Mouse (Mus musculus) forebrain, embryonic 14.5 days (tissue): Measurements from ENCODE around the gene Dok4. TPM values are rescaled to one million over a fixed set of nuclear protein-coding genes. Genes with fewer than 3 reads are reported as not detected.
"Not testable (repeated sequence)": the region's sequence is repeated elsewhere in the genome, so short reads cannot be mapped to it uniquely, and the experiment has no call there.

Source experiments
- ATAC-seq: fragments of 200-750 bp; cut with Nextera tagmentation; 2 replicates; pipeline ENCODE4 v1.8.0; 2017; ENCODE audit warnings: mild to moderate bottlenecking, moderate library complexity
- DNase-seq: peaks from one replicate; pipeline ENCODE4 v3.0.0-alpha.2; 2015; ENCODE audit warnings: low spot score
- H3K27ac ChIP-seq: fragments of 300-500 bp; sonication (generic); 2 replicates; pipeline ENCODE4 v1.5.1; 2014; ENCODE audit warnings: low read depth, mild to moderate bottlenecking, control low read depth, low read length, moderate library complexity
- H3K27me3 ChIP-seq: fragments of 300-500 bp; sonication (generic); replicated peaks from 2 replicates; pipeline ENCODE4 v1.6.1; 2014; ENCODE audit warnings: low read length, control low read depth, mixed read lengths; ENCODE audit not compliant: control insufficient read depth, insufficient read depth
- H3K36me3 ChIP-seq: fragments of 300-500 bp; sonication (generic); 2 replicates; pipeline ENCODE4 v1.6.1; 2014; ENCODE audit warnings: low read length, control low read depth; ENCODE audit not compliant: control insufficient read depth, insufficient read depth
- H3K4me1 ChIP-seq: fragments of 300-500 bp; sonication (generic); 2 replicates; pipeline ENCODE4 v1.6.1; 2014; ENCODE audit warnings: antibody characterized with exemption, low read length, control low read depth; ENCODE audit not compliant: control insufficient read depth, insufficient read depth
- H3K4me2 ChIP-seq: fragments of 300-500 bp; sonication (generic); 2 replicates; pipeline ENCODE4 v1.6.1; 2014; ENCODE audit warnings: mild to moderate bottlenecking, control low read depth, low read length
- H3K4me3 ChIP-seq: fragments of 300-500 bp; sonication (generic); 2 replicates; pipeline ENCODE4 v1.5.1; 2014; ENCODE audit warnings: low read depth, low read length, control low read depth
- H3K9ac ChIP-seq: fragments of 300-500 bp; sonication (generic); 2 replicates; pipeline ENCODE4 v1.6.1; 2014; ENCODE audit warnings: mild to moderate bottlenecking, low read length, control low read depth, moderate library complexity
- H3K9me3 ChIP-seq: fragments of 300-500 bp; sonication (generic); replicated peaks from 2 replicates; pipeline ENCODE4 v1.6.1; 2016; ENCODE audit warnings: low read length, control low read depth, mixed read lengths; ENCODE audit not compliant: control insufficient read depth
- WGBS: fragments of 180-500 bp; shearing (Covaris S2); extraction: QIAGEN DNeasy Blood & Tissue Kit; methylation state at CpG from one replicate; pipeline ENCODE4 v1.1.7; 2014; 5-methylcytosine and 5-hydroxymethylcytosine counted together
- polyA plus RNA-seq: library from polyadenylated mRNA; unstranded; fragments of >200 nt; fragmentation: Nextera tagmentation; extraction: Ambion mirVana; gene quantifications from 2 replicates; pipeline ENCODE4 v1.2.1, GENCODE M21; 2014

The Dok4 gene
- polyA plus RNA-seq, 1 experiment from 2014 or later = 42.6 TPM

- ATAC-seq (no peak), DNase-seq (no peak)
- no peaks in the 10 kb centered on the region for H3K27me3 ChIP-seq
- H3K9ac ChIP-seq = no peak overlapping the region
- no peak overlapping the region for H3K27ac ChIP-seq
- no peak overlapping the region for H3K4me2 ChIP-seq
- H3K36me3 ChIP-seq = peaks cover 22% of the 10 kb centered on the region
- peaks cover 9% of the 10 kb centered on the region for H3K4me1 ChIP-seq
- H3K4me3 ChIP-seq = no peak overlapping the region
- 47% methylated on average over 2 of the region's 2 CpGs for WGBS
- H3K9me3 ChIP-seq = no peaks in the 10 kb centered on the region
Observed at GRCm38 (mm10) chr8:94841183-94841582, 34.9 kb downstream of the Dok4 start.

- under 1% methylated on average over 24 of the region's 24 CpGs for WGBS
- H3K9me3 ChIP-seq = no peaks in the 10 kb centered on the region
- peak overlapping the region; percentile 87 for H3K4me3 ChIP-seq
- H3K4me1 ChIP-seq = peaks cover 9% of the 10 kb centered on the region
- DNase-seq (peak; percentile 63), ATAC-seq (peak; percentile 54)
- H3K4me2 ChIP-seq = peak overlapping the region; percentile 81
- peak overlapping the region; percentile 72 for H3K27ac ChIP-seq
- no peaks in the 10 kb centered on the region for H3K27me3 ChIP-seq
- H3K9ac ChIP-seq = peak overlapping the region; percentile 92
- H3K36me3 ChIP-seq = peaks cover under 1% of the 10 kb centered on the region; the same call in 1 of the 2 replicates
Observed at GRCm38 (mm10) chr8:94838600-94838999, 37.5 kb downstream of the Dok4 start.

- DNase-seq (peak; percentile 98), ATAC-seq (peak; percentile 99)
- Histone ChIP-seq H3K9me3 (no peaks in the 10 kb centered on the region), H3K27ac (peak within 1 kb of the TSS; percentile 72), H3K4me2 (peak within 1 kb of the TSS; percentile 81), H3K4me3 (peak within 1 kb of the TSS; percentile 87), H3K9ac (peak within 1 kb of the TSS; percentile 92), H3K27me3 (no peaks in the 10 kb centered on the region), H3K36me3 (no peaks in the 10 kb centered on the region), H3K4me1 (peaks cover 9% of the 10 kb centered on the region)
- under 1% methylated on average over 82 of the region's 82 CpGs for WGBS
Observed at GRCm38 (mm10) chr8:94837662-94838574, 38.2 kb downstream of the Dok4 start, which contains the start of the genes Coq9 and Ciapin1. TSS of gene Coq9 (plus strand) at chr8:94838321. TSS of gene Ciapin1 (minus strand) at chr8:94838358.

- peaks cover 9% of the 10 kb centered on the region for H3K4me1 ChIP-seq
- 0 out of 2 replicates have a peak overlapping the region, but pooled peaks have one; percentile 87 for H3K4me3 ChIP-seq
- H3K4me2 ChIP-seq = peak overlapping the region; percentile 81
- ATAC-seq (no peak), DNase-seq (no peak)
- H3K27ac ChIP-seq = no peak overlapping the region
- WGBS = 85% methylated on average over 11 of the region's 11 CpGs
- peak overlapping the region; percentile 92; the same call in 1 of the 2 replicates for H3K9ac ChIP-seq
- no peaks in the 10 kb centered on the region for H3K27me3 ChIP-seq
- H3K9me3 ChIP-seq = no peaks in the 10 kb centered on the region
- H3K36me3 ChIP-seq = peaks cover 7% of the 10 kb centered on the region
Observed at GRCm38 (mm10) chr8:94836456-94837240, 39.5 kb downstream of the Dok4 start.

- not testable (repeated sequence) for H3K4me3 ChIP-seq, ATAC-seq, H3K27me3 ChIP-seq, H3K4me2 ChIP-seq, H3K4me1 ChIP-seq, H3K9me3 ChIP-seq, H3K27ac ChIP-seq, DNase-seq, H3K9ac ChIP-seq
- H3K36me3 ChIP-seq = peaks cover 14% of the 10 kb centered on the region
- 93% methylated on average over 13 of the region's 13 CpGs for WGBS
Observed at GRCm38 (mm10) chr8:94835751-94836150, 40.4 kb downstream of the Dok4 start.

- DNase-seq, H3K27me3 ChIP-seq, H3K4me3 ChIP-seq, H3K4me1 ChIP-seq, H3K4me2 ChIP-seq, ATAC-seq, H3K9me3 ChIP-seq, H3K27ac ChIP-seq, H3K9ac ChIP-seq: not testable (repeated sequence)
- WGBS = 83% methylated on average over 7 of the region's 7 CpGs
- peaks cover 27% of the 10 kb centered on the region for H3K36me3 ChIP-seq
Observed at GRCm38 (mm10) chr8:94833901-94834405, 42.2 kb downstream of the Dok4 start.

GRCm38 (mm10) chr8:94828284-94828683 lies 47.8 kb downstream of the Dok4 start:
- WGBS = 87% methylated on average over 6 of the region's 6 CpGs
- ATAC-seq = no peak
- H3K9ac ChIP-seq = no peak overlapping the region
- no peaks in the 10 kb centered on the region for H3K27me3 ChIP-seq
- no peaks in the 10 kb centered on the region for H3K9me3 ChIP-seq
- no peak overlapping the region for H3K4me3 ChIP-seq
- H3K36me3 ChIP-seq = peaks cover 62% of the 10 kb centered on the region
- no peak for DNase-seq
- H3K4me1 ChIP-seq = no peaks in the 10 kb centered on the region
- H3K27ac ChIP-seq = no peak overlapping the region
- no peak overlapping the region for H3K4me2 ChIP-seq

GRCm38 (mm10) chr8:94826210-94826609 lies 49.9 kb downstream of the Dok4 start:
- DNase-seq (no peak), ATAC-seq (no peak)
- H3K4me1 ChIP-seq = no peaks in the 10 kb centered on the region
- H3K4me3 ChIP-seq = no peak overlapping the region
- H3K9me3 ChIP-seq = no peaks in the 10 kb centered on the region
- no peak overlapping the region for H3K9ac ChIP-seq
- H3K27ac ChIP-seq = no peak overlapping the region
- WGBS = 93% methylated on average over 5 of the region's 5 CpGs
- no peak overlapping the region for H3K4me2 ChIP-seq
- H3K36me3 ChIP-seq = peaks cover 68% of the 10 kb centered on the region
- no peaks in the 10 kb centered on the region for H3K27me3 ChIP-seq
